Mouse (Mus musculus): ENCODE measurements at regions not wholly inside any gene's neighbourhood (a gene's known extent, or its start where the extent isn't known, plus 50 kb on each side); places are given as distances from the start of the nearest gene placed in this dataset.
"Not testable (repeated sequence)": the region's sequence is repeated elsewhere in the genome, so short reads cannot be mapped to it uniquely, and the experiment has no call there.

GRCm38 (mm10) chr3:21729328-21729727 lies 347.1 kb upstream of the Tbl1xr1 start:
- no peak for DNase-seq (ENCODE audit: low read depth)

- DNase-seq (ENCODE audit: low read depth) = not testable (repeated sequence)
These were observed 340.8 kb upstream of the Tbl1xr1 start for GRCm38 (mm10) chr3:21735688-21736087.

- no peak for DNase-seq (ENCODE audit: low read depth)
These were observed 336.7 kb upstream of the Tbl1xr1 start for GRCm38 (mm10) chr3:21739720-21740119.

GRCm38 (mm10) chr3:21744107-21744506 lies 332.3 kb upstream of the Tbl1xr1 start:
- no peak for DNase-seq (ENCODE audit: low read depth)

- DNase-seq (ENCODE audit: low read depth) = no peak
These were observed 315.8 kb upstream of the Tbl1xr1 start for GRCm38 (mm10) chr3:21760516-21761218.

GRCm38 (mm10) chr3:21761219-21761600 lies 315.2 kb upstream of the Tbl1xr1 start:
- no peak for DNase-seq (ENCODE audit: low read depth)

- no peak for DNase-seq (ENCODE audit: low read depth)
These were observed 314.5 kb upstream of the Tbl1xr1 start for GRCm38 (mm10) chr3:21761909-21762308.

GRCm38 (mm10) chr3:21768081-21768480 lies 308.4 kb upstream of the Tbl1xr1 start:
- DNase-seq (ENCODE audit: low read depth) = no peak

GRCm38 (mm10) chr3:21769920-21770547 lies 306.4 kb upstream of the Tbl1xr1 start:
- no peak for DNase-seq (ENCODE audit: low read depth)

- no peak for DNase-seq (ENCODE audit: low read depth)
These were observed 304.6 kb upstream of the Tbl1xr1 start for GRCm38 (mm10) chr3:21771752-21772298.

- no peak for DNase-seq (ENCODE audit: low read depth)
These were observed 302.1 kb upstream of the Tbl1xr1 start for GRCm38 (mm10) chr3:21774172-21774842.

GRCm38 (mm10) chr3:21778789-21779188 lies 297.7 kb upstream of the Tbl1xr1 start:
- no peak for DNase-seq (ENCODE audit: low read depth)

- DNase-seq (ENCODE audit: low read depth) = no peak
These were observed 284.3 kb upstream of the Tbl1xr1 start for GRCm38 (mm10) chr3:21791983-21792631.

GRCm38 (mm10) chr3:21798139-21798538 lies 278.3 kb upstream of the Tbl1xr1 start:
- DNase-seq (ENCODE audit: low read depth) = no peak

GRCm38 (mm10) chr3:21803886-21804285 lies 272.6 kb upstream of the Tbl1xr1 start:
- DNase-seq (ENCODE audit: low read depth) = not testable (repeated sequence)

- DNase-seq (ENCODE audit: low read depth) = no peak
These were observed 269.8 kb upstream of the Tbl1xr1 start for GRCm38 (mm10) chr3:21806494-21807157.

GRCm38 (mm10) chr3:21808539-21808938 lies 267.9 kb upstream of the Tbl1xr1 start:
- no peak for DNase-seq (ENCODE audit: low read depth)

- peak; percentile 11 for DNase-seq (ENCODE audit: low read depth)
These were observed 266.5 kb upstream of the Tbl1xr1 start for GRCm38 (mm10) chr3:21809769-21810470.

GRCm38 (mm10) chr3:21813401-21813800 lies 263.1 kb upstream of the Tbl1xr1 start:
- peak; percentile 6 for DNase-seq (ENCODE audit: low read depth)

- DNase-seq (ENCODE audit: low read depth) = no peak
These were observed 259.2 kb upstream of the Tbl1xr1 start for GRCm38 (mm10) chr3:21816968-21817858.
